Mouse (Mus musculus) heart, embryonic 10.5 days (tissue): ENCODE measurements around the gene Zfp612. TPM values are rescaled to one million over a fixed set of nuclear protein-coding genes. Genes with fewer than 3 reads are reported as not detected.

Source experiments
- DNase-seq: peaks from one replicate; pipeline ENCODE4 v3.0.0-alpha.2; 2017; ENCODE audit warnings: low spot score
- H3K27ac ChIP-seq: fragments of 300-500 bp; sonication (generic); 2 replicates; pipeline ENCODE4 v1.5.1; 2016; ENCODE audit warnings: mild to moderate bottlenecking
- H3K27me3 ChIP-seq: fragments of 300-500 bp; sonication (generic); 2 replicates; pipeline ENCODE4 v1.6.1; 2016; ENCODE audit warnings: mild to moderate bottlenecking; ENCODE audit not compliant: poor library complexity, insufficient read depth, severe bottlenecking
- H3K36me3 ChIP-seq: fragments of 300-500 bp; sonication (generic); 2 replicates; pipeline ENCODE4 v1.6.1; 2016; ENCODE audit warnings: mild to moderate bottlenecking, moderate library complexity
- H3K4me1 ChIP-seq: fragments of 300-500 bp; sonication (generic); 2 replicates; pipeline ENCODE4 v1.6.1; 2016; ENCODE audit warnings: mild to moderate bottlenecking
- H3K4me3 ChIP-seq: fragments of 300-500 bp; sonication (generic); 2 replicates; pipeline ENCODE4 v1.5.1; 2016; ENCODE audit warnings: mild to moderate bottlenecking, moderate library complexity
- H3K9me3 ChIP-seq: fragments of 300-500 bp; sonication (generic); 2 replicates; pipeline ENCODE4 v1.6.1; 2016; ENCODE audit warnings: mild to moderate bottlenecking, moderate library complexity
- WGBS: fragments of 180-500 bp; shearing (Covaris S2); methylation state at CpG from one replicate; pipeline ENCODE4 v1.1.7; 2016; 5-methylcytosine and 5-hydroxymethylcytosine counted together
- polyA plus RNA-seq: library from polyadenylated mRNA; unstranded; fragments of >200 nt; fragmentation: Nextera tagmentation; extraction: Ambion mirVana; gene quantifications from 2 replicates; pipeline ENCODE4 v1.2.1, GENCODE M21; 2016

The Zfp612 gene
- polyA plus RNA-seq, 1 experiment from 2014 or later: 6.7 TPM

DNA sequence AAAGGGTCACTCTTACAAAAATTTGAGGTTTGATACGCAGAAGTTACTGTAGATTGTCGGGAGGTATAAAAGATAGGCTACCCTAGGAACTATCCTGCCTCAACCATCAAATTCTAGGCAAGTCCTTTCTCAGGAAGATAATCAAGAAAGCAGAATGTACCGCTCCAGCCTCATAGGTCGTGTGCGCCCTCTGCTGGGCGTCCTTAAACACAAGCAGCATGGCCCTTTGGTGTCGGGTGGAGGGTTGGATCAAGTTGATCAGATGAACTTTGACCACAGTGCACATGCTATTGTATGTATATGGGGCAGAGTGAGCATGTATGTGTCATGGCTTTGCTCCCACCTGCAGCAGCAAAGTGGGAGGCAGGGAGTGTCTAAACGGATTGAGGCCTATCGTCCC is 7.9 kb upstream of the Zfp612 start:
- Histone ChIP-seq H3K9me3 (no peaks in the 10 kb centered on the region), H3K27ac (no peak overlapping the region), H3K4me3 (no peak overlapping the region), H3K36me3 (no peaks in the 10 kb centered on the region), H3K4me1 (no peaks in the 10 kb centered on the region), H3K27me3 (0 out of 2 replicates have a peak, but pooled peaks cover 3% of the 10 kb centered on the region)
- 13% methylated on average over 9 of the region's 9 CpGs for WGBS
- no peak for DNase-seq

DNA sequence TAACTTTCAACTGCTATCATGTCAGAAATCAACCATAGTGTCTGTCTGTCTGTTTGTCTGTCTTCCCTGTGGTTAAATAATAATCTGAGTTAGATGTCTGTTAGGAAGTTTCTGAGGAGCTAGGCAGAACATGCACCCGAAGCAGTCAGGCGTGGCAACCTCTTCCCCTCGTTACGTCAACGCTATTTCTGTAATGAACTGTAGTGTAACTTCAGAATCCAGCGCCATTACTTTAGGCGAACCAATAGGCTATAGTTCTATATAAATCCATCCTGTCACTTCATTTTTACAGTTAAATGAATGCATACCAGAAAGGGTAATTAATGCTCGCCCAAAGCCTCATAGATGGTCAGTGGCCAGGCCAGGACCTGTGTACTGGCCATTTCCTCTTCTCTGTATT is 5.0 kb upstream of the Zfp612 start:
- WGBS: 79% methylated on average over 8 of the region's 8 CpGs
- H3K27me3 ChIP-seq: 0 out of 2 replicates have a peak, but pooled peaks cover 10% of the 10 kb centered on the region
- H3K36me3 ChIP-seq: no peaks in the 10 kb centered on the region
- H3K4me1 ChIP-seq: peaks cover 3% of the 10 kb centered on the region
- H3K27ac ChIP-seq: no peak overlapping the region
- H3K9me3 ChIP-seq: no peaks in the 10 kb centered on the region
- no peak overlapping the region for H3K4me3 ChIP-seq
- no peak for DNase-seq

DNA sequence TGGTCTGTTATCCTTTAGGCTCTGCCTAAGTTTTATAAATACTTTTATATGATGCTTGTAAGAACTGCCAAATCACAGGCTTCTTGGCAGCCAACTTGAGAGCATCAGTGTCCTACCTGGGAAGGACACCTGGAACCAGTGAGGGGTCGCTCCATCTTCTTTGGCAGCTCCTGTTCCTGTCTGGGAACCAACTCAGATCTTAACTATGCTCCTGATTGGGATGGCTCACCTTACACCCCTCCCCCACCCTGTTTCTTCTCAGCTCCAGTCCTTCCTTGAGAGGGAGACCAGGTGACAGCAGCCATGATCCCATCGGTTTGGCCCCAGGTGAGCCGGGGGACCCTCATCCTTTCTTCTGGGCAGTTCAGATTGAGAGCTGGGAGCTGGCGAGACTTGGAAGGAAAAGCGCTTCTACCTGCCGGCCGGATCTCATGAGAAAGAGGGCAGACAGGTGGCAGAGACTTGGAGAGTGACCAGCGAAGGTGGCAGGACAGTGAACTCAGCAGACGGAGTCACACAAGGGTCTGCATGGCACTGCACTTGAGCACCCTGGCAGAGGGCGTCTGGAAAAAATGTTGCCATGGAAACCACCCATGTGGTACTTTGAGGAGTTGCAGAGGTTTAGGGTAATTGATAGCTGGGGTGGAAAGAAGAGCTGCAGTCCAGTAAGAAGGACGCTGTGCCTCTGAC is 3.0 kb downstream of the Zfp612 start:
- H3K4me1 ChIP-seq: peaks cover 11% of the 10 kb centered on the region
- H3K36me3 ChIP-seq: peaks cover 44% of the 10 kb centered on the region
- DNase-seq: no peak
- H3K4me3 ChIP-seq: no peak overlapping the region
- 76% methylated on average over 11 of the region's 11 CpGs for WGBS
- H3K9me3 ChIP-seq: peaks cover 4% of the 10 kb centered on the region; the same call in 1 of the 2 replicates
- H3K27me3 ChIP-seq: no peaks in the 10 kb centered on the region
- H3K27ac ChIP-seq: no peak overlapping the region

DNA sequence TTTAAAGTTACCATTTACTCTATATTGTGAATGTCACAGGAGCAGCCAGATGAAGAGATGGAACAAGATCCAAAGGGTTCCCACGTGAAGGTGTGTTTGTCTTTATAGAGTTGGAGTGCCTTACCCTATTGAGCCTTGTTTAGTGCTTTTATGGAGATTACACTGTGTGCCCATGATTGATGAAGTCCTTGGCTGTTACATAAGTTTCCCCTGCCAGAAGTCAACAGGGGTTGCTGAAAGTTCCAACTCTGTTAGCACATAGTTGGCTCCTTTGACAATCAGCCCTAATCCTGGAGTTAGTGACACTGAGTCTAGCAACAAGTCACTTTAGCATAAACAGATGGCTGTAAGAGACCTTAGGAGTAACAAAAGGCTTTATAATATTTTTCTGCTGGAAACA is 12.3 kb downstream of the Zfp612 start:
- Histone ChIP-seq H3K9me3 (peaks cover 17% of the 10 kb centered on the region), H3K4me1 (no peaks in the 10 kb centered on the region), H3K27me3 (no peaks in the 10 kb centered on the region), H3K4me3 (no peak overlapping the region), H3K27ac (no peak overlapping the region), H3K36me3 (peaks cover 36% of the 10 kb centered on the region)
- 73% methylated on average over 1 of the region's 1 CpGs for WGBS
- no peak for DNase-seq

DNA sequence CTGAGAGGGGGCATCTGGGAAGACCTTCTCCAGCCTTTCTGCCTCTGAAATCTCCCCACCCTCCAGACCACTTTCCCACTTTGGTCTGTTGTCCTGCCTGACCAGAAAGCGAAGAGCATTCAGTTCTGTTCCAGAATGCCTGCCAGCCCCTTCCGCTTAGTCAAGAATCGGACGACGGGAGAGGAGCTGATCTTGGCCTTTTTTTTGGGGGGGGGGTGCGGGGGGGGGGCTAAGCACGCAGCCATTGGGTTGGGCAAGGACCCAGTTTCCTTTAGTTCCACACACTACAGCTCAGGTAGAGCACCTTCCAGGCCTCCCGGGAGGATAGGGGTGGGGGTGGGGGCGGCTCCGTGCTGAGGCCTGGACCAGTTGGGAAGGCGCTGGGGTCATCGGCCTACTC is 21.4 kb downstream of the Zfp612 start, which contains the start of gene Gm21964:
Gene Gm21964 (plus strand): TSS at position 301 of the 400 bp plus-strand sequence.
- no peaks in the 10 kb centered on the region for H3K36me3 ChIP-seq
- no peak within 1 kb of the TSS for H3K27ac ChIP-seq
- 75% methylated on average over 12 of the region's 12 CpGs for WGBS
- H3K4me1 ChIP-seq: no peaks in the 10 kb centered on the region
- DNase-seq: no peak
- H3K9me3 ChIP-seq: no peaks in the 10 kb centered on the region
- no peaks in the 10 kb centered on the region for H3K27me3 ChIP-seq
- no peak within 1 kb of the TSS for H3K4me3 ChIP-seq

DNA sequence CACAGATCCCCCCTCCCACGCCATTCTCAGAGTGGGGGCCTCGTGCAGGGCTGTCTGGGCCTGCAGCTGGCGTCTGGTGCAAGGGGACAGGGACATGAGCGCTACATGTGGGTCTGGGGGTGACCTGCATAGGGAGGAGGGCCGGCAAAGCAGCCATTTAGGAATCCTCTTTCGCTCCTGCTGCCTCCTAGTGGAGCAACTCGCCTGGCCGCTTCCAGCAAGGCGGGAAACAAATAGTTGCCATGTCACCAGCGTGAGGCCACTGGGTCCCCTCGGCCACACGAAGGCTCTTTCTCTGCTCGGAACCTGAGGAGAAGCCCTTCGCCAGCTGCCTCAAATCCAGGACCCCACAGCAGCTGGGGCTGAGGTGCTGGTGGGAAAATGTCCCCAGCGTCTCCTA is 22.1 kb downstream of the Zfp612 start:
- no peak for DNase-seq
- no peaks in the 10 kb centered on the region for H3K9me3 ChIP-seq
- H3K27me3 ChIP-seq: no peaks in the 10 kb centered on the region
- no peak overlapping the region for H3K27ac ChIP-seq
- 82% methylated on average over 15 of the region's 15 CpGs for WGBS
- no peaks in the 10 kb centered on the region for H3K4me1 ChIP-seq
- no peaks in the 10 kb centered on the region for H3K36me3 ChIP-seq
- no peak overlapping the region for H3K4me3 ChIP-seq

DNA sequence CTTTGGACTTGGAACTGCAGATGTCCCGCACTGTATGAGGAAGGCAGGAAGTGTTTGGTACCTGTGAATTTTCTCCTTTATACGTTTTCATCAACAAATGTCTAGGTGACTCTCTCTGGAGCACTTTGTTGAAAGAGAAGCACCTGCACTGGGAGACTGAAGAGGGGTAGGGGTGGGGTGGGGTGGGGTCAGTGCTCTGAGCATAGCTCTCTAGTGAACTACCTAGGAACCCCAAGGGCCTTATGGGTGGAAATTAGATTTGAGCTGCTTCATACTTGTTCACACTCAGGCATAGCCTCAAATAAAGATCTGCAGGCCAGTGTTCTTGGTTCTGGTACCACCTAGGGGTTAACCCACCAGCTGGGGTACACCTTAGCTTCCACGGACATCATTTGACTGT is 23.1 kb downstream of the Zfp612 start, which contains the start of gene Gm17720:
Gene Gm17720 (minus strand): TSS at position 101 of the 400 bp plus-strand sequence.
- Histone ChIP-seq H3K4me1 (no peaks in the 10 kb centered on the region), H3K36me3 (no peaks in the 10 kb centered on the region), H3K27me3 (no peaks in the 10 kb centered on the region), H3K9me3 (no peaks in the 10 kb centered on the region), H3K4me3 (no peak within 1 kb of the TSS), H3K27ac (no peak within 1 kb of the TSS)
- 83% methylated on average over 3 of the region's 3 CpGs for WGBS
- no peak for DNase-seq

DNA sequence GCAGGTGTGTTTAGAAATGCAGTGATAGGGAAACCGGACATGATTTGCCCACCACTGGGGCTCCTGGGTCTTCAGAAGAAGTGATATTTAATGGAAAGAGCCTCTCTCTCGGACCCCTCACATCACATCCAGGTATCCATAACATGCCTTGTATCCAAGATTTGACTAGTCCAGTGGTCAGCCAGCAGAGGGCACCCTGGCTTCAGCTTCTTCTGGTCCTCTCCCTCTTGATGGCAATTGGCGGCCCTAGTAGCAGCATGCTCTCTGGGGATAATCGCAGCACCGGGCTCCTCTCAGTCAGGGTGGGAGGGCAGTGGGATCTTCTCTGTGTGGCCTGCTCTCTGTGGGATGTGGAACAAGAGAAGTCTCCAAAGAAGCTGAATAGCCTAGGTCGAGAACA is 40.2 kb downstream of the Zfp612 start:
- Histone ChIP-seq H3K27ac (no peak overlapping the region), H3K4me3 (no peak overlapping the region), H3K9me3 (no peaks in the 10 kb centered on the region), H3K27me3 (0 out of 2 replicates have a peak, but pooled peaks cover 3% of the 10 kb centered on the region), H3K4me1 (peaks cover 7% of the 10 kb centered on the region; the same call in 1 of the 2 replicates), H3K36me3 (no peaks in the 10 kb centered on the region)
- no peak for DNase-seq
- WGBS: 47% methylated on average over 6 of the region's 6 CpGs

DNA sequence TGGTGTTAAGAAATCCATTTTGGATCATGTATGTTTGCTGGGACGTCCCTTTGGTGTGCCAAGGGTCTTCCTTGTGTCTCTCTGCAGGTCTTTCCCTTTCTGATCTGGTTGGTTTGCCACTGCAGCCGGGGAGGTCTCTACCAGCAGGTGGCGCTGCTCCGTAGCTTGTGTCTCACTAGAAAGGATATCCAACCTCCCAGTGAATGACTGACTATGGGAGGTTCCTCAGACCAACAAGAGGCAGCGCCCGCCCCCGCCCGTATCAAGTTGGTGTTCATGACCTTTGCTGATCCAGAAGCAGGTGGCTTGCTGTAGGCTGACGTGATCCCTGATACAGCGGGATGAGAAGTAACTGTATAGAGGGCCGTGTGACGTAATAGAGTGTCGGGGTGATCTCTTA is 51.0 kb downstream of the Zfp612 start:
- H3K27me3 ChIP-seq: peaks cover 8% of the 10 kb centered on the region; the same call in 1 of the 2 replicates
- no peak overlapping the region for H3K27ac ChIP-seq
- H3K9me3 ChIP-seq: no peaks in the 10 kb centered on the region
- 22% methylated on average over 13 of the region's 13 CpGs for WGBS
- no peaks in the 10 kb centered on the region for H3K4me1 ChIP-seq
- no peaks in the 10 kb centered on the region for H3K36me3 ChIP-seq
- H3K4me3 ChIP-seq: no peak overlapping the region
- DNase-seq: peak; percentile 90

DNA sequence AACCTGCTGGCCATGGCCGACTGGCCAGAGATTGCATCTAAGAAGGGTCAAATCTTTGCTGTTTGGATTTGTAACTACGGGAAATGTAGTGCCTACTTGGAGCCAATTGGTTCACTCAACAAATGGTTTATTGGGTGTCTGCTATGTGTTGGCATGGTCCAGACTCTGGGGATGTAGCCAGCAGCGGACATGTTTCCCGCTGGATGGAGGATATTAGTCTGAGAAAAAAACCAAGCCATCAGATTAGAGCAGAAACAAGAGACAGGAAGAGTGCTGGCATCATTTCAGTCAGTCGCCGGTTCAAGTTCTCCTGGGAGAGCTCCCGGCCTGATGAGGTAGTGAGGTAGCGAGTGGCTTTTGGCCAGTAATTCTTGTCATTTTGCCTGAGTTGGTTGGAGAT is 54.7 kb downstream of the Zfp612 start:
- H3K27ac ChIP-seq: no peak overlapping the region
- H3K9me3 ChIP-seq: no peaks in the 10 kb centered on the region
- 88% methylated on average over 8 of the region's 8 CpGs for WGBS
- H3K4me3 ChIP-seq: no peak overlapping the region
- no peaks in the 10 kb centered on the region for H3K4me1 ChIP-seq
- no peak for DNase-seq
- peaks cover 8% of the 10 kb centered on the region; the same call in 1 of the 2 replicates for H3K27me3 ChIP-seq
- no peaks in the 10 kb centered on the region for H3K36me3 ChIP-seq

DNA sequence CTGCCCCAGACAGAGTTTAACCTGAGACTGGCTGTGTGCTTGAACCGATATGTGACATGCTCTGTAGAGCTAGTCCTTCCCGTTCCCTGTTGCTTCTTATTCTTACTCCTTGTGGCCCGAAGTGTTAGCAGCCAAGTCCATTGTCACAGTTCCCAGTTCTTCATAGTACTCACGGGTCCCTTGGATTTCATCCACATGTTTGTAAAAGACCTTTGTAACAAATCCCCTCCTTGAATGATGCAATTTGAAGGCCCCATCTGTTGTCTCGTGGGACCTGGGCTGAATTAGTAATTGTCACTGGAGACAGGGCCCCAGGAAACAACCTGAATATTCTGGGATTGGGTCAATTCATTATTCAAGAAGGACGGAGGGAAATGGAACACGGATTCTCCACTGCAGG is 56.0 kb downstream of the Zfp612 start:
- no peak overlapping the region for H3K27ac ChIP-seq
- H3K9me3 ChIP-seq: no peaks in the 10 kb centered on the region
- no peaks in the 10 kb centered on the region for H3K36me3 ChIP-seq
- H3K4me3 ChIP-seq: no peak overlapping the region
- DNase-seq: no peak
- 81% methylated on average over 7 of the region's 7 CpGs for WGBS
- H3K4me1 ChIP-seq: no peaks in the 10 kb centered on the region
- peaks cover 8% of the 10 kb centered on the region; the same call in 1 of the 2 replicates for H3K27me3 ChIP-seq

DNA sequence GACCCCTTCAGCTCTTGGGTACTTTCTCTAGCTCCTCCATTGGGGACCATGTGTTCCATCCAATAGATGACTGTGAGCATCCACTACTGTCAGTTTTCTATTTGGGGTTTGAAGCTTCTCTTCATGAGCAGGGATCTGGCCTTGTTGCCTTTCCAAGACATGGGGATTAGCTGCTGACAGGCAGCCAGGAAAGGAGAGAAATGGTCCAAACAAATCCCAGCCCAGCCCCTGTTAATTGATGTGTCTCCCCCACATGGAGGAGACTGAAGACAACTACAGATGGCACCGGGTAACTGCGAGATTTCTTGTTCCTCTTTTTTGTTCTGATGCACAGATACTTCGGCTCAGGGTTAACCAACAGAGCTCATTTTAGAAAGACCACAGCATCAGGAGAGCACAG is 60.6 kb downstream of the Zfp612 start:
- no peaks in the 10 kb centered on the region for H3K36me3 ChIP-seq
- no peaks in the 10 kb centered on the region for H3K9me3 ChIP-seq
- DNase-seq: no peak
- H3K4me3 ChIP-seq: no peak overlapping the region
- WGBS: 70% methylated on average over 3 of the region's 3 CpGs
- no peaks in the 10 kb centered on the region for H3K4me1 ChIP-seq
- no peak overlapping the region for H3K27ac ChIP-seq
- H3K27me3 ChIP-seq: no peaks in the 10 kb centered on the region

DNA sequence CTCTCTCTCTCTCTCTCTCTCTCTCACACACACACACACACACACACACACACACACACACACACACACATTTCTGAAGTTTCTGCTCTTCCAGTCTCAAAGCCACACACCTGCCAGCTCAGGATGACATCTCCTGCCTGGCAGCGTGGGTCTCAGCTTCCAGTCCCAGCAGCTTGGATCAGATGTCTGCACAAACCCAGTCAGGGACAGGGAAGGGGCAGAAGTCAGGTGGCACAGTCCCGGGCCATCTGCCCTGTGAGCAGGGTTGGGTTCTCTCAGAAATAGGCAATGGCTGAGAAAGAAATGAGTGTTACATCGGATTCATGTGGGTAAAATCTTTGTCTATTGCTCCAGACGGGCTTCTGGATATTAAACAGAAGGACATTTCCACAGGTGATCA is 61.2 kb downstream of the Zfp612 start:
- DNase-seq: no peak
- Histone ChIP-seq H3K9me3 (no peaks in the 10 kb centered on the region), H3K4me1 (no peaks in the 10 kb centered on the region), H3K27me3 (no peaks in the 10 kb centered on the region), H3K36me3 (no peaks in the 10 kb centered on the region), H3K4me3 (no peak overlapping the region), H3K27ac (no peak overlapping the region)
- WGBS: 66% methylated on average over 4 of the region's 4 CpGs
